Comparison of ENCODE assay signal across 10 mouse cellular contexts in the genomic region with DNA sequence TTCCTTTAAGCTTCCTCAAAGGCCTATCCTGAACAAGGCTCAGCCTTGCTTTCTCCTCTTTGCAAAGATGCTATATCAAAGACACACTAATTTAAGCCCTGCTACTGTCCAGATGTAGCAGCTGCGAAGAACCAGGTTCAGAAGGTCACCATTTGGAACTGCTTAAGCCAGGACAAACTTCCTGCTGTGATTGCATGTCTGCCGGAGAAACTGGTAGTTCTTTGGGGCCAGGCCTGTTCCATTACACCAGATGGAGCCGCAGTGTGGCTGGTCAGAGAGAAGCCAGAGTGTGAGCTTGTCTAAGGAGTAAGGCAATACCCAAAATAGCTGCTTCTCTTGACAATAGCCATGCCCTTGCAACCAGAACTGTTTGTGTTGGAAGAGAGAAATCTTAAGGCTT.
DNase-seq lines count a peak whose midpoint lies in the region; ATAC-seq and TF ChIP-seq lines count a peak whose summit lies in the region.
"Had no signal": no experiment of that assay in that cellular context is flagged by ENCODE, and none has a peak within 500 bp of the region (broad histone marks: within the 10 kb centered on the region; RNA-seq: fewer than 3 reads in every experiment).

No protein-coding gene starts in this region.

- WGBS in midbrain, postnatal 0 days, result 64% methylated on average over 3 of the region's 3 CpGs
- WGBS in midbrain, embryonic 13.5 days, result 56% methylated on average over 3 of the region's 3 CpGs
- 33% methylated on average over 3 of the region's 3 CpGs for WGBS in stomach, embryonic 16.5 days

- DNase-seq in cerebellum, postnatal 4 days (ENCODE audit: low spot score in 2 of 2), result no peak
- peak; percentile 21 for DNase-seq in midbrain, postnatal 0 days (ENCODE audit: low spot score)
- peak; percentile 71 to 72 for DNase-seq in heart, adult 9 months (ENCODE audit: low spot score in 2 of 2)
- DNase-seq in adrenal gland, adult 18-20 months (ENCODE audit: low spot score in 2 of 2), result no peak
- DNase-seq in ovary, postnatal 36 days (ENCODE audit: low spot score), result no peak
- DNase-seq: thymus, postnatal 36 days had no signal

- no peaks in the 10 kb centered on the region for H3K9me3 ChIP-seq in midbrain, postnatal 0 days (ENCODE audit: low read length)
- H3K9me3 ChIP-seq in midbrain, embryonic 13.5 days, result no peaks in the 10 kb centered on the region
- no peaks in the 10 kb centered on the region for H3K9me3 ChIP-seq in stomach, embryonic 16.5 days (replicated peaks; ENCODE audit: control insufficient read depth, low read length)

- no peaks in the 10 kb centered on the region for H3K36me3 ChIP-seq in midbrain, postnatal 0 days (ENCODE audit: insufficient read depth, low read length)
- H3K36me3 ChIP-seq in midbrain, embryonic 13.5 days, result no peaks in the 10 kb centered on the region
- no peaks in the 10 kb centered on the region for H3K36me3 ChIP-seq in stomach, embryonic 16.5 days (ENCODE audit: control insufficient read depth, insufficient read depth, low read length)

- H3K9ac ChIP-seq in midbrain, postnatal 0 days (replicated peaks; ENCODE audit: low read length, poor library complexity, severe bottlenecking), result no peak overlapping the region
- no peak overlapping the region for H3K9ac ChIP-seq in midbrain, embryonic 13.5 days (replicated peaks)
- no peak overlapping the region for H3K9ac ChIP-seq in stomach, embryonic 16.5 days (ENCODE audit: low read length)

- no peak overlapping the region for H3K4me3 ChIP-seq in midbrain, postnatal 0 days (ENCODE audit: low read depth, low read length)
- H3K4me3 ChIP-seq in midbrain, embryonic 13.5 days (replicated peaks), result no peak overlapping the region
- no peak overlapping the region for H3K4me3 ChIP-seq in stomach, embryonic 16.5 days (replicated peaks; ENCODE audit: low read length)

- H3K4me1 ChIP-seq in midbrain, postnatal 0 days (ENCODE audit: insufficient read depth, low read length), result no peaks in the 10 kb centered on the region
- no peaks in the 10 kb centered on the region for H3K4me1 ChIP-seq in midbrain, embryonic 13.5 days (replicated peaks)
- H3K4me1 ChIP-seq in stomach, embryonic 16.5 days (ENCODE audit: control insufficient read depth, insufficient read depth, low read length), result no peaks in the 10 kb centered on the region

- no peak for TF ChIP-seq CTCF in midbrain, postnatal 0 days (IDR thresholded peaks at IDR 0.05)

- no peaks in the 10 kb centered on the region for H3K27me3 ChIP-seq in midbrain, postnatal 0 days (ENCODE audit: insufficient read depth, low read length)
- no peaks in the 10 kb centered on the region for H3K27me3 ChIP-seq in midbrain, embryonic 13.5 days
- H3K27me3 ChIP-seq in stomach, embryonic 16.5 days (ENCODE audit: control insufficient read depth, insufficient read depth, low read length), result no peaks in the 10 kb centered on the region

- no peak overlapping the region for H3K4me2 ChIP-seq in midbrain, postnatal 0 days (ENCODE audit: low read depth, low read length, poor library complexity, severe bottlenecking)
- no peak overlapping the region for H3K4me2 ChIP-seq in midbrain, embryonic 13.5 days (replicated peaks)
- no peak overlapping the region for H3K4me2 ChIP-seq in stomach, embryonic 16.5 days (ENCODE audit: low read depth, low read length)
- H3K4me2 ChIP-seq: midbrain, embryonic 11.5 days had no signal

- ATAC-seq in cerebellum, adult (ENCODE audit: insufficient number of reproducible peaks, low FRiP score, low TSS enrichment), result peak; percentile 81
- ATAC-seq in midbrain, postnatal 0 days (ENCODE audit: low FRiP score), result no peak
- no peak for ATAC-seq in midbrain, embryonic 13.5 days
- peak; percentile 29; the same call in 1 of the 2 replicates for ATAC-seq in stomach, embryonic 16.5 days (ENCODE audit: insufficient read depth, low FRiP score)

- no peak overlapping the region for H3K27ac ChIP-seq in midbrain, postnatal 0 days (ENCODE audit: low read depth, low read length)
- no peak overlapping the region for H3K27ac ChIP-seq in midbrain, embryonic 13.5 days
- peak overlapping the region; percentile 6; the same call in 1 of the 2 replicates for H3K27ac ChIP-seq in stomach, embryonic 16.5 days (ENCODE audit: low read length)

Comparison
In these comparisons a context has a peak if more than half of its experiments do, and no peak if none do; other contexts are left out.
1. ATAC-seq: peak in cerebellum, adult (single experiment) and stomach, embryonic 16.5 days (single experiment); none in midbrain, postnatal 0 days (single experiment) and midbrain, embryonic 13.5 days (single experiment).
2. DNase-seq: peak in midbrain, postnatal 0 days (single experiment) and heart, adult 9 months (2 of 2); none in cerebellum, postnatal 4 days (0 of 2), adrenal gland, adult 18-20 months (0 of 2) and ovary, postnatal 36 days (single experiment).